Mouse (Mus musculus) liver, postnatal 0 days (tissue): ENCODE measurements around the gene Asrgl1.
A peak's percentile ranks its signal among the peaks of the same experiment; 100 is the strongest.

Experiments
- CTCF ChIP-seq: sonication (generic); IDR thresholded peaks from 2 replicates; pipeline ENCODE4 v1.5.1; 2016; ENCODE audit warnings: antibody characterized with exemption, low read depth
- EP300 ChIP-seq: IDR thresholded peaks from 2 replicates; pipeline ENCODE4 v1.6.1; 2016; ENCODE audit warnings: antibody characterized with exemption, low read depth, mild to moderate bottlenecking

- peak; percentile 91 for TF ChIP-seq CTCF
- no peak for TF ChIP-seq EP300
Observed at GRCm38 (mm10) chr19:9110182-9110869, 25.1 kb downstream of the Asrgl1 start.
